Mouse (Mus musculus): ENCODE data around the gene Hs2st1.

DNA sequence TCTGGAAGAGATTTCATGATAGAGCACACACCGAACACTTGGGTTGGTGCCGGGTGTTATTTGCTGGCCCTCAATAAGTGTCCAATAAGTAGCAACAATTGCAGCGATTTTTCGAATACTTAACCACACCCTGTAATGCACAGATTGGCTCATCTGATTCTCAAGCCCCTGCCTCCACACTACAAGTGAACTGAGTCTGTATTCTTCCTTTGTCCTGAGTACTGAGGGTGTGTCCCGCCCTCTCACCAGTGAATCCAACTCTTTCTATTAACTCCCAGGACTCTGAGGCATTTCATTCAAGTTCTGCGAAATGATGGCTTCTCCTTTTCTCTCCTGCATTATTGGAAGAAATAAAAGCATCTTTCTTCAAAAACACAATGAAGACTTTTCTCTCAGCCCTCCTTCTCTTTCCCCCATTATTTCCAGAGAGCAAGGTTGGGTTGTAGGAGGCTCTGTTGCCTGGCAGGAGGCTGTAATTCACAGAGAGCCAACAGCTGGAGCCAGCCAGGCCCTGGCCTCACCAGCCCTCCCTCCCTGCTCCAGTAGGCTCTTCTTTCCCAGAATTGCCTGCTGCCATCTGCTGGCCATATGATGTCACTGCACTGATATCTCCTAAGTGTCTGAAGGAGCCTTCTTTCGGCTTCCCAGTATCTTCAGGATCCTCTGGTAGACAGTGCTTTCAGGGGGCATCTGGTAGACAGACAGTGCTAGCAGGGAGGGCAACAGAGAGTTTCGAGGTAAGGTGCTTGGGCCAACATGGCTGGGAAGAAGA lies 46.9 kb upstream of the Hs2st1 start:
- peak; percentile 97 to 98 for TF ChIP-seq CTCF (conservative IDR thresholded peaks at IDR 0.05 in 1 of 2, IDR thresholded peaks at IDR 0.05 in 1 of 2; ENCODE audit: low read depth in 2 of 2, low read length in 2 of 2)
- peak; percentile 93 for TF ChIP-seq RAD21 (IDR thresholded peaks at IDR 0.05; ENCODE audit: low read depth, low read length)
- TF ChIP-seq MAX (IDR thresholded peaks at IDR 0.05; ENCODE audit: low read length) = peak; percentile 19; the same call in 1 of the 2 replicates
- TF ChIP-seq MXI1 (IDR thresholded peaks at IDR 0.05; ENCODE audit: low read depth, low read length) = no peak
- no peak for TF ChIP-seq ETS1 (conservative IDR thresholded peaks at IDR 0.05; ENCODE audit: low read depth, low read length)
- TF ChIP-seq EP300 (IDR thresholded peaks at IDR 0.05; ENCODE audit: low read length) = no peak
- no peak for TF ChIP-seq USF1 (IDR thresholded peaks at IDR 0.05; ENCODE audit: low read depth, low read length)

Measured in CH12.LX (cell line).